Mouse (Mus musculus): Measurements from ENCODE around the gene Dbndd1. TPM values are rescaled to one million over a fixed set of nuclear protein-coding genes. Genes with fewer than 3 reads are reported as not detected.
A peak's percentile ranks its signal among the peaks of the same experiment; 100 is the strongest.
"Not testable (repeated sequence)": the region's sequence is repeated elsewhere in the genome, so short reads cannot be mapped to it uniquely, and the experiment has no call there.

Gene Dbndd1
- polyA plus RNA-seq, 1 experiment = 14.2 TPM

DNA sequence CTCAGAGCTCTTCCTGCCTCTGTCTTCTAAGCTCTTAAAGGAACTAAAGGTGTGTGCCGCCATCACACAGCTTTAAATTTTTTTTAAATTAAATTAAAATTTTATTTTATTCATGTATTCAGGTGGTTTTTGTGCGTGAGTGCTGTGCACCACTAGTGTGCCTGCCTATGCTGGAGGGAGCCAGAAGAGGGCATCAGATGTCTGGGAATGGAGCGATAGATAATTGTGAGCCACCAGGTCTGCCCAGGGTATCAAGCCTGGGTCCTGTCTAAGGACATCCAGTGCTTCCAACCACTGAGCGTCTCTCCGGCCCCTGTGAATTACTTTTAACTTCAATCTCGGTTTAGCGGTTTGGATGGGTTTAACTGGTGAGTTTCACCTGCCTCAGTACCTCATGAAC is 32.6 kb downstream of the Dbndd1 start:
- H3K27me3 ChIP-seq (ENCODE audit: control insufficient read depth, insufficient read depth, insufficient read length) = no peaks in the 10 kb centered on the region
- no peak overlapping the region for H3K4me3 ChIP-seq
- H3ac ChIP-seq (ENCODE audit: control insufficient read depth, insufficient read length) = no peak overlapping the region
- H3K4me2 ChIP-seq (ENCODE audit: low read depth) = no peak overlapping the region
- TF ChIP-seq POLR2AphosphoS2 (IDR thresholded peaks at IDR 0.05; ENCODE audit: insufficient read length, low read depth) = no peak
- no peak for TF ChIP-seq POLR2A (IDR thresholded peaks at IDR 0.05; ENCODE audit: insufficient read length, low read depth)
- TF ChIP-seq MYOD1 (IDR thresholded peaks at IDR 0.05; ENCODE audit: control insufficient read depth in 1 of 3, insufficient read length in 2 of 3, low read depth in 2 of 3) = no peak
- no peak for TF ChIP-seq REST (IDR thresholded peaks at IDR 0.05; ENCODE audit: insufficient read depth, insufficient read length)
- no peak for TF ChIP-seq E2F4 (IDR thresholded peaks at IDR 0.05; ENCODE audit: insufficient read depth)
- H3K36me3 ChIP-seq (ENCODE audit: control insufficient read depth, insufficient read depth) = peaks cover 39% of the 10 kb centered on the region
- H3K79me2 ChIP-seq (ENCODE audit: control insufficient read depth, insufficient read depth) = peaks cover 23% of the 10 kb centered on the region

DNA sequence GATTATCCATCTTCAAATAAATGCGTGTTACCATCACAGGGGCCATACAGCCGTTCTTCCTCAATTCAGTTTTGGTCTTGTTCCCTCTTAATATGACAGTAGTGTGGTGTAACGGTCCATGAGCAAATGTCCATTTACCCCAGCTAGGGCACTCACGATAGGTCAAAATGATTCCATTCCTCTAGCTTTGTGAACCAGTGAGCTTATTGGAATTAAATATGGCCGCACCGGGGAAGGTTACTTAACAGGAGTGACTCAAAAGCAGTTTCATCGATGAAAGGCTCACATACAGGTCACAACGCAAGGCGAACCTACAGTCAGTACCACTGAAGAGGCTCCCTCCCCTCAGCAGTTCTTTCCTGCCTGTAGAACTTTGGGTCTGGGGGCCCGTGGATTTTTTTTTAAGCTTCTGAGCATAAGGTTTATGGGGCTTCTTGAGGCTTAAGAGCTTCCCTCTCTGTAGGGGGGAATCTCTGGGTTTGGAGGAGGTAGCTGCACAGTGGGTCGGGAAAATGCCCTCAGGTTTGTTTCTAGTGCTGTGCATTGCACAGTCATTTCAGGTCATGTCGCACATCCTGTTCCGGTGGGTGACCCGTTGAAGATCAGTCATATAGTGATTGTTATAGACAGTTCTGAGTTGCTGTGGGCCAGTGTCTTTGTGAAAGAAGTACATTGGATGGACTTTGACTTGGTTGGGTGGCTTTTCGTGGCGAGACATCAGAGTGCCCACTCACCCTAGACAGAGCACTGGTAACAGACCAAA is 36.6 kb downstream of the Dbndd1 start:
- H3K27me3 ChIP-seq (ENCODE audit: control insufficient read depth, insufficient read depth, insufficient read length) = no peaks in the 10 kb centered on the region

DNA sequence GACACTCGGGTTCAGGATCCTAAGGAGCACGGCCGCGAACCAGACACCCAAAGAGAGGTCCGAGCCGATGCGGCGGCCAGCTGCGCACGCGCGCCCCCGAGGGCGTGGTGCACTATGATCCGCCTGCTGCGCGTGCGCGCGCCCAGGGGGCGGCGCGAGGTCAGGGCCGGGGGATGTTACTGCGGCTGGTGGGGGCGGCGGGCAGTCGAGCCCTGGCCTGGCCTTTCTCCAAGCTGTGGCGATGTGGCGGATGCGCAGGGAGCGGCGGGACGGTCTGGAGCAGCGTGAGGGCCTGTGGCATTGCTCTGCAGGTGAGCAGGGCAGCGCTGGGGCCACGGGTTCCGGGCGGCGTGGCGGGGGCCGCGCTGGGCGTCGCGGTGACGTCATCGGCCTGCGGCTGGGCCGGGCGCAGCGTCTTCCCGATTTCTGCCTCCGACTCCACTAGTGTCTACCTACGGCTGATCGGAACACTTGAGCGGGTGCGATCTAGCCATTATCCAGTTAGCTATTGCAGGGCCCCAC is 37.5 kb downstream of the Dbndd1 start, which contains the start of gene Afg3l1:
Gene Afg3l1 (plus strand): TSS at position 167 of the 522 bp plus-strand sequence.
- H3K79me2 ChIP-seq (ENCODE audit: control insufficient read depth, insufficient read depth) = peaks cover 23% of the 10 kb centered on the region
- no peak for TF ChIP-seq TCF12 (IDR thresholded peaks at IDR 0.05; ENCODE audit: insufficient read depth, poor library complexity, severe bottlenecking)
- peak; percentile 73 for TF ChIP-seq POLR2AphosphoS2 (IDR thresholded peaks at IDR 0.05; ENCODE audit: insufficient read length, low read depth)
- TF ChIP-seq POLR2A (IDR thresholded peaks at IDR 0.05; ENCODE audit: insufficient read length, low read depth) = peak; percentile 82
- TF ChIP-seq TCF3 (IDR thresholded peaks at IDR 0.05; ENCODE audit: insufficient read length, low read depth) = no peak
- TF ChIP-seq USF1 (IDR thresholded peaks at IDR 0.05; ENCODE audit: low read depth) = no peak
- no peak for TF ChIP-seq E2F4 (IDR thresholded peaks at IDR 0.05; ENCODE audit: insufficient read depth)
- TF ChIP-seq SRF (IDR thresholded peaks at IDR 0.05; ENCODE audit: control insufficient read depth, insufficient read length, low read depth) = peak; percentile 23
- TF ChIP-seq MAX (IDR thresholded peaks at IDR 0.05; ENCODE audit: low read depth) = no peak
- no peak for TF ChIP-seq CEBPB (IDR thresholded peaks at IDR 0.05; ENCODE audit: insufficient read depth, poor library complexity, severe bottlenecking)
- TF ChIP-seq REST (IDR thresholded peaks at IDR 0.05; ENCODE audit: insufficient read depth, insufficient read length) = no peak
- TF ChIP-seq MYOD1 (IDR thresholded peaks at IDR 0.05; ENCODE audit: control insufficient read depth in 1 of 3, insufficient read length in 2 of 3, low read depth in 2 of 3) = peak in 1 of 3 experiments; percentile 15
- TF ChIP-seq MYOG (IDR thresholded peaks at IDR 0.05; ENCODE audit: control insufficient read depth in 1 of 3, insufficient read depth in 1 of 3, insufficient read length in 2 of 3, low read depth in 2 of 3) = peak in 2 of 3 experiments; percentile 4 to 30
- H3ac ChIP-seq (ENCODE audit: control insufficient read depth, insufficient read length) = peak within 1 kb of the TSS; percentile 34
- peak within 1 kb of the TSS; percentile 88 for H3K4me2 ChIP-seq (ENCODE audit: low read depth)
- H3K36me3 ChIP-seq (ENCODE audit: control insufficient read depth, insufficient read depth) = peaks cover 14% of the 10 kb centered on the region
- H3K4me3 ChIP-seq = peak within 1 kb of the TSS; percentile 55
- no peaks in the 10 kb centered on the region for H3K27me3 ChIP-seq (ENCODE audit: control insufficient read depth, insufficient read depth, insufficient read length)

More for the DNA sequence above, 36.6 kb downstream of the Dbndd1 start:
- Histone ChIP-seq H3ac (ENCODE audit: control insufficient read depth, insufficient read length) (peak overlapping the region; percentile 34), H3K36me3 (ENCODE audit: control insufficient read depth, insufficient read depth) (peaks cover 19% of the 10 kb centered on the region), H3K4me3 (peak overlapping the region; percentile 55), H3K4me2 (ENCODE audit: low read depth) (peak overlapping the region; percentile 88), H3K79me2 (ENCODE audit: control insufficient read depth, insufficient read depth) (peaks cover 23% of the 10 kb centered on the region)
- TF ChIP-seq REST (IDR thresholded peaks at IDR 0.05; ENCODE audit: insufficient read depth, insufficient read length) = no peak
- no peak for TF ChIP-seq E2F4 (IDR thresholded peaks at IDR 0.05; ENCODE audit: insufficient read depth)
- TF ChIP-seq MAX (IDR thresholded peaks at IDR 0.05; ENCODE audit: low read depth) = no peak
- TF ChIP-seq MYOD1 (IDR thresholded peaks at IDR 0.05; ENCODE audit: control insufficient read depth in 1 of 3, insufficient read length in 2 of 3, low read depth in 2 of 3) = no peak
- no peak for TF ChIP-seq TCF12 (IDR thresholded peaks at IDR 0.05; ENCODE audit: insufficient read depth, poor library complexity, severe bottlenecking)
- no peak for TF ChIP-seq TCF3 (IDR thresholded peaks at IDR 0.05; ENCODE audit: insufficient read length, low read depth)
- no peak for TF ChIP-seq POLR2AphosphoS2 (IDR thresholded peaks at IDR 0.05; ENCODE audit: insufficient read length, low read depth)
- TF ChIP-seq CEBPB (IDR thresholded peaks at IDR 0.05; ENCODE audit: insufficient read depth, poor library complexity, severe bottlenecking) = no peak
- no peak for TF ChIP-seq MYOG (IDR thresholded peaks at IDR 0.05; ENCODE audit: control insufficient read depth in 1 of 3, insufficient read depth in 1 of 3, insufficient read length in 2 of 3, low read depth in 2 of 3)
- no peak for TF ChIP-seq SRF (IDR thresholded peaks at IDR 0.05; ENCODE audit: control insufficient read depth, insufficient read length, low read depth)
- no peak for TF ChIP-seq USF1 (IDR thresholded peaks at IDR 0.05; ENCODE audit: low read depth)
- TF ChIP-seq POLR2A (IDR thresholded peaks at IDR 0.05; ENCODE audit: insufficient read length, low read depth) = no peak

DNA sequence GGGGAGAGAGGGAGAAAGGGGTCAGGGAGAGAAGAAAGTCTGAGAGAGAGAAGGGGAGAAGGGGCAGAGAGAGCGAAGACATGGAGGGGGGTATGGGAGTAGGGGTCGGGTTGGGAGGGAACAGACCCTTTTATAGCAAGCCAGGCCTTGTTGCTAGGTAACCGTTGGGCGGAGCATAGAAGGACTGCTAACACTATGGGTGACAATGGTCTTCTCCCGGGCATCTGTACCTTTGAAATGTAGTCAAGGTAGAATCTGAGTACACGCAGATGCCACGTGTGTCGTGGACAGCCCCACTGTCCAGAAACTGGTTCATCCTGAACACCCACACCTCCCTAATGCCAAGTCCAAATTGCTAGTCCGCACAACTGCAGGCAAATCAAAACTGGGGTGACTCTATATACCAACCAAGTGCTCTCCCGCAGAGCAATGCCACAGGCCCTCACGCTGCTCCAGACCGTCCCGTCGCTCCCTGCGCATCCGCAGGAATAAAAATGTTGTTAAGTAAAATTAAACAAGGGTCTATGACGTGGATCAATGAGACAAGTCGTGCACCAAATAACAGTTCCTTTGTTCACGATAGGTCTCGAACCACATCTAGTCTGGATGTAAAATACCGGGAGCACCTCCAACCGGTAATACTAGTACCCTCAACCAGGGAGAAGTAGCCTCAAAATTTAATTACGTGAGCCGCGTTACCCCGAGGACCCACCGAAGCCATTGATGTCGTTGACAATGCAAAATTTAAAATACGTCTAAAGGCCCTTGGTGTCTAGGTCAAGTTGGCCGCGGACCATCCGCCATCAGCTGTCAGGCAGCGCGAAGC is 38.1 kb downstream of the Dbndd1 start:
- Histone ChIP-seq H3K4me2 (ENCODE audit: low read depth) (peak overlapping the region; percentile 80), H3K4me3 (peak overlapping the region; percentile 55)
- TF ChIP-seq CEBPB (IDR thresholded peaks at IDR 0.05; ENCODE audit: insufficient read depth, poor library complexity, severe bottlenecking) (no peak), REST (IDR thresholded peaks at IDR 0.05; ENCODE audit: insufficient read depth, insufficient read length) (no peak), POLR2A (IDR thresholded peaks at IDR 0.05; ENCODE audit: insufficient read length, low read depth) (no peak), E2F4 (IDR thresholded peaks at IDR 0.05; ENCODE audit: insufficient read depth) (no peak), POLR2AphosphoS2 (IDR thresholded peaks at IDR 0.05; ENCODE audit: insufficient read length, low read depth) (no peak), MAX (IDR thresholded peaks at IDR 0.05; ENCODE audit: low read depth) (no peak), TCF3 (IDR thresholded peaks at IDR 0.05; ENCODE audit: insufficient read length, low read depth) (no peak), USF1 (IDR thresholded peaks at IDR 0.05; ENCODE audit: low read depth) (no peak), MYOD1 (IDR thresholded peaks at IDR 0.05; ENCODE audit: control insufficient read depth in 1 of 3, insufficient read length in 2 of 3, low read depth in 2 of 3) (no peak), TCF12 (IDR thresholded peaks at IDR 0.05; ENCODE audit: insufficient read depth, poor library complexity, severe bottlenecking) (no peak), SRF (IDR thresholded peaks at IDR 0.05; ENCODE audit: control insufficient read depth, insufficient read length, low read depth) (no peak), MYOG (IDR thresholded peaks at IDR 0.05; ENCODE audit: control insufficient read depth in 1 of 3, insufficient read depth in 1 of 3, insufficient read length in 2 of 3, low read depth in 2 of 3) (no peak)

DNA sequence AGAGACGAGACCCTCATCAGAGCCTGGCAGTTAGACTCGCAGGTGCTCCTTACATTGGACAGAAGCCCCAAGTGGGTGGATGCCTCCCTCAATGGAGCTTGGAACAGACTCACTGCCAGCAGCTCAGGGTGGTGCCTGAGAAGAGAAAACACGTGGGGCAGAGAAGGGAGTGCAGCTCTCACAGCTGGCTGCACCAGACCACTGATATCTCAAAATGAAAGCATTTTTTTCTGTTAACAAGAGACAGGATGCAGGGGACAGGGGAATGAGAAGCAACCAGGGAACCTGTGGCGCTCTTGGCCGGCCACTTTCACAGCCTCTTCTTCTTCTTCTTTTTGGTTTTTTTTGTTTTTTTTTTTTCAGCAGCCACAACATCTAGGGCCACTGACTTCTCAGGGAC is 40.7 kb downstream of the Dbndd1 start:
- not testable (repeated sequence) for H3K4me3 ChIP-seq; H3ac ChIP-seq (ENCODE audit: control insufficient read depth, insufficient read length); H3K4me2 ChIP-seq (ENCODE audit: low read depth); H3K27me3 ChIP-seq (ENCODE audit: control insufficient read depth, insufficient read depth, insufficient read length); H3K36me3 ChIP-seq (ENCODE audit: control insufficient read depth, insufficient read depth)
- peaks cover 15% of the 10 kb centered on the region for H3K79me2 ChIP-seq (ENCODE audit: control insufficient read depth, insufficient read depth)

More for the DNA sequence above, 38.1 kb downstream of the Dbndd1 start:
- peak overlapping the region; percentile 34 for H3ac ChIP-seq (ENCODE audit: control insufficient read depth, insufficient read length)
- H3K79me2 ChIP-seq (ENCODE audit: control insufficient read depth, insufficient read depth) = peaks cover 23% of the 10 kb centered on the region
- H3K27me3 ChIP-seq (ENCODE audit: control insufficient read depth, insufficient read depth, insufficient read length) = no peaks in the 10 kb centered on the region
- peaks cover 13% of the 10 kb centered on the region for H3K36me3 ChIP-seq (ENCODE audit: control insufficient read depth, insufficient read depth)

DNA sequence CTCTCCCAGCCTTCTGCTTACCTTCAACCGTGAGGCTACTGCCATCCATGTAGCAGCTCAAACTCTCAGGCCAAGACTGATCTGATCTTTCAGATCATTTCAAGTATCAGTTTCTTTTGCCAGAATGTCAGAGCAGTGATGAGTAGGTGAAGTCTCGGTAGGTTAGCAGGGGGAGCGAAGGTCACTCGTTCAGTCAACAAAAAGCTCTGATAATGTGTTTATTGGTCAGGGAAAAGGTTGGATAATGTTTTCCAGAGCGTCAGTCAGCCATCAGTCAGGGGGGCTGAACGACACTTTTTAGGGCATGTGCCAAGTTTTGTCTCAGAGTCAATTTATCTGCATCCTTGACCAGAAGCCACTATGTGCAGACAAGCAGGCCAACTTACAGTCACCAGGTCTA is 42.3 kb downstream of the Dbndd1 start:
- not testable (repeated sequence) for H3K79me2 ChIP-seq (ENCODE audit: control insufficient read depth, insufficient read depth)

More for the DNA sequence above, 42.3 kb downstream of the Dbndd1 start:
- H3ac ChIP-seq (ENCODE audit: control insufficient read depth, insufficient read length); H3K4me2 ChIP-seq (ENCODE audit: low read depth); H3K36me3 ChIP-seq (ENCODE audit: control insufficient read depth, insufficient read depth); H3K27me3 ChIP-seq (ENCODE audit: control insufficient read depth, insufficient read depth, insufficient read length); H3K4me3 ChIP-seq: not testable (repeated sequence)
